Mouse (Mus musculus): ENCODE results near the gene Chrna1. TPM values are rescaled to one million over a fixed set of nuclear protein-coding genes. Genes with fewer than 3 reads are reported as not detected.

Gene Chrna1
- polyA plus RNA-seq, 1 experiment = 0.07 TPM

DNA sequence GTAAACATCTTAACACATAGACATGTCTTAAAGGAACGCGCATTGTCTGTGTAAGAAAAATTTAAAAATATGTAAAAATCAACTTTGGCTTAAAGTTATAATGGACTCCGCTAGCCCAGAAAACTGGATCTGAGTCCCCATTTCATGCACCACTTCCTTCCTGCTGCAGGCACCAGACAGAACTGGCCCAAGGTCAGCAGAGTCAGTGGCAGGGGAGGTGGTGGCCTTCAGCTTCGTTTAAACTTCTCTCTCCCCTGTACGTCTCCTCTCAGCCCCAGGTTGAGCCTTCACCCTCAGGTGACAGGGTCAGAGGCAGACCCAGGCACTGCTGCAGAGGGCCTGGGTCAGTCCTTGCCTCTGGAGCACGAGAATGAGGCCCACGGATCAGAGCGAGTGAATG, 57.2 kb downstream of the Chrna1 start:
- no peak for TF ChIP-seq POLR2A (IDR thresholded peaks at IDR 0.05; ENCODE audit: control insufficient read depth, extremely low read depth, insufficient read depth, low read length, poor library complexity)
- TF ChIP-seq CTCF (IDR thresholded peaks at IDR 0.05; ENCODE audit: borderline replicate concordance, control insufficient read depth, extremely low read depth, insufficient read depth, low read length, poor library complexity) = no peak
- Histone ChIP-seq H3K27me3 (ENCODE audit: control insufficient read depth, insufficient read depth, low read length) (no peaks in the 10 kb centered on the region), H3K4me1 (replicated peaks; ENCODE audit: control insufficient read depth, insufficient read depth, low read length) (no peaks in the 10 kb centered on the region), H3K27ac (ENCODE audit: control insufficient read depth, insufficient read depth, low read length) (no peak overlapping the region), H3K4me3 (ENCODE audit: control insufficient read depth, insufficient read depth, low read length) (no peak overlapping the region), H3K36me3 (ENCODE audit: control insufficient read depth, insufficient read depth, low read length) (no peaks in the 10 kb centered on the region)
- no peak for DNase-seq
- WGBS = 79% methylated on average over 8 of the region's 8 CpGs

DNA sequence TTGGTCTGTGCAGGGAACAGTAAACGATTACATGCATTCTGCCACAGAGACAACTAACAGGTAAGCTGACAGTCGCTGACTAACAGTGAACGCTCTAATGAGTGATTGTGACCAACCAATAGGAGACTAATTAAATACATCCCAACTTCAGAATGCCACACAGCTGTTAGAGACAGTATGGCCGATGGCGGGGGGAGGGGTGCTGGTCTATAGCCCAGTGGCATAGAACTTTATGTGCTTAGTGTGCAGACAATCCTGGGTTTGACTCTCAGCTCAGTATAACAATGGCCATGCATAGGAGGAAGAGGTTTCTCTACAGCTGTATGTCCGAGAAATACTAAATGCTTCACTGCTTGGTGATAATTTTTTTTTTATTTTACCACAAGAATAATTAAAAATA, 57.8 kb downstream of the Chrna1 start:
- Histone ChIP-seq H3K4me1 (replicated peaks; ENCODE audit: control insufficient read depth, insufficient read depth, low read length) (no peaks in the 10 kb centered on the region), H3K27me3 (ENCODE audit: control insufficient read depth, insufficient read depth, low read length) (no peaks in the 10 kb centered on the region), H3K27ac (ENCODE audit: control insufficient read depth, insufficient read depth, low read length) (no peak overlapping the region), H3K4me3 (ENCODE audit: control insufficient read depth, insufficient read depth, low read length) (no peak overlapping the region), H3K36me3 (ENCODE audit: control insufficient read depth, insufficient read depth, low read length) (no peaks in the 10 kb centered on the region)
- DNase-seq = no peak
- TF ChIP-seq POLR2A (IDR thresholded peaks at IDR 0.05; ENCODE audit: control insufficient read depth, extremely low read depth, insufficient read depth, low read length, poor library complexity) (no peak), CTCF (IDR thresholded peaks at IDR 0.05; ENCODE audit: borderline replicate concordance, control insufficient read depth, extremely low read depth, insufficient read depth, low read length, poor library complexity) (no peak)
- 91% methylated on average over 6 of the region's 6 CpGs for WGBS

DNA sequence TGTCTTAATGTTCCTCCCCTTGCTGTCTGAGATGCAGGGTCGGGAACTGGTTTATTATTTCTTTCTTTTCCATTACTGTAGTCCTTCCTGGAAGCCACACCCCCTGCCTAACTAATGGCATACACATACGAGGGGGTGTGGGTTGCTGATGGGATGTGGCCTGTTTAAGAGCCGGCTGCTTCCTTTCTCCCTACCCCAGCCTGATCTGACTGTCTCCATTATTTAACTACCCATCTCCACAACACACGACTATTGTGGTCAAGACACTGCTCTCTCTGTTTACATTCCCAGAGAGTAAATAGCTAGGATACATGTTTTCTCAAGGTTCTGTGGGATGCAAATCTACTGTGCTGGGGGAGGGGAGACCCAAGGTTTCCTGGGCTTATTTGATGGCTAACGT, 58.4 kb downstream of the Chrna1 start:
- WGBS = 49% methylated on average over 5 of the region's 5 CpGs
- no peaks in the 10 kb centered on the region for H3K27me3 ChIP-seq (ENCODE audit: control insufficient read depth, insufficient read depth, low read length)
- DNase-seq = no peak
- H3K36me3 ChIP-seq (ENCODE audit: control insufficient read depth, insufficient read depth, low read length) = no peaks in the 10 kb centered on the region
- no peak overlapping the region for H3K27ac ChIP-seq (ENCODE audit: control insufficient read depth, insufficient read depth, low read length)
- TF ChIP-seq CTCF (IDR thresholded peaks at IDR 0.05; ENCODE audit: borderline replicate concordance, control insufficient read depth, extremely low read depth, insufficient read depth, low read length, poor library complexity) = no peak
- no peak for TF ChIP-seq POLR2A (IDR thresholded peaks at IDR 0.05; ENCODE audit: control insufficient read depth, extremely low read depth, insufficient read depth, low read length, poor library complexity)
- H3K4me3 ChIP-seq (ENCODE audit: control insufficient read depth, insufficient read depth, low read length) = no peak overlapping the region
- no peaks in the 10 kb centered on the region for H3K4me1 ChIP-seq (replicated peaks; ENCODE audit: control insufficient read depth, insufficient read depth, low read length)

DNA sequence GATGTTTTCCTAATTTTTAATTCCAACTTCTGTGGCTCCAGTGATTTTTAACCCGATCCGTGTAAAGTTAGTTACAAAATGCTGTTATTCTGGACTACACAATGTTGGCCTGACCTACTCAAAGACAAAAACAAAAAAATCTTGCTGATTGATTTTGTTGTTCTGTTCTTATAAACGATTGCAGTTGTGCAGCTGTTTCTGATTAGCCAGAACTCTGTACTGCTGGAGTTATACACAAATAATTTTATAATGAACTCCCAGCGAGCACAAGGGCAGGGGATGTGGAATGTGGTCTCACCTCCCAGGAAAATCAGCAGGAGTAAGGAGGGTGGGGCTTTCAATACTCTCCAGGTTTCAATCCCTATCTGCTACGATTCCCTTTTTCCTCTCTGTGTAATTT, 61.2 kb downstream of the Chrna1 start:
- Histone ChIP-seq H3K27me3 (ENCODE audit: control insufficient read depth, insufficient read depth, low read length) (no peaks in the 10 kb centered on the region), H3K4me3 (ENCODE audit: control insufficient read depth, insufficient read depth, low read length) (no peak overlapping the region), H3K4me1 (replicated peaks; ENCODE audit: control insufficient read depth, insufficient read depth, low read length) (peaks cover 4% of the 10 kb centered on the region; the same call in 1 of the 2 replicates), H3K36me3 (ENCODE audit: control insufficient read depth, insufficient read depth, low read length) (no peaks in the 10 kb centered on the region), H3K27ac (ENCODE audit: control insufficient read depth, insufficient read depth, low read length) (no peak overlapping the region)
- TF ChIP-seq POLR2A (IDR thresholded peaks at IDR 0.05; ENCODE audit: control insufficient read depth, extremely low read depth, insufficient read depth, low read length, poor library complexity) (no peak), CTCF (IDR thresholded peaks at IDR 0.05; ENCODE audit: borderline replicate concordance, control insufficient read depth, extremely low read depth, insufficient read depth, low read length, poor library complexity) (no peak)
- 93% methylated on average over 5 of the region's 5 CpGs for WGBS
- DNase-seq = no peak

DNA sequence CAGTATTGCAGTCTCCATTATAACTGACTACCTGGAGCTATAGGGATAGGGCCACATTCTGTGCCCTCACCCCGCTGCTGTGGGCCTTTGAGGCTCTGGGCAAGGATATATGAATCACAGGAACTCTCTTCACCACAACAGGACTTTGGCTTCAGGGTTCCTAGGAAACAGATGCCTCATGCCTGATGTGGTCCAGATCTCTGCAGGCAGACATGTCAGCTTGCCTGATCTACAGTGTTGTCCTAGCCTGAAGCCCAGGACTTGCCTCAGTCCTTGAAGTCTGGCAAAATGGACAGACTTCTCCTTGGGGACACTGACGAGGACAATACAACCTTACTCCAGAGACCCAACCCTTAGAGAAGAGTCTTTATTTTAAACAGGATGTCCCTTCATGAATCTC, 61.8 kb downstream of the Chrna1 start:
- TF ChIP-seq CTCF (IDR thresholded peaks at IDR 0.05; ENCODE audit: borderline replicate concordance, control insufficient read depth, extremely low read depth, insufficient read depth, low read length, poor library complexity) (no peak), POLR2A (IDR thresholded peaks at IDR 0.05; ENCODE audit: control insufficient read depth, extremely low read depth, insufficient read depth, low read length, poor library complexity) (no peak)
- Histone ChIP-seq H3K27me3 (ENCODE audit: control insufficient read depth, insufficient read depth, low read length) (no peaks in the 10 kb centered on the region), H3K36me3 (ENCODE audit: control insufficient read depth, insufficient read depth, low read length) (no peaks in the 10 kb centered on the region), H3K4me3 (ENCODE audit: control insufficient read depth, insufficient read depth, low read length) (no peak overlapping the region), H3K27ac (ENCODE audit: control insufficient read depth, insufficient read depth, low read length) (no peak overlapping the region), H3K4me1 (replicated peaks; ENCODE audit: control insufficient read depth, insufficient read depth, low read length) (peaks cover 4% of the 10 kb centered on the region; the same call in 1 of the 2 replicates)
- WGBS = 93% methylated on average over 2 of the region's 2 CpGs
- DNase-seq = no peak

DNA sequence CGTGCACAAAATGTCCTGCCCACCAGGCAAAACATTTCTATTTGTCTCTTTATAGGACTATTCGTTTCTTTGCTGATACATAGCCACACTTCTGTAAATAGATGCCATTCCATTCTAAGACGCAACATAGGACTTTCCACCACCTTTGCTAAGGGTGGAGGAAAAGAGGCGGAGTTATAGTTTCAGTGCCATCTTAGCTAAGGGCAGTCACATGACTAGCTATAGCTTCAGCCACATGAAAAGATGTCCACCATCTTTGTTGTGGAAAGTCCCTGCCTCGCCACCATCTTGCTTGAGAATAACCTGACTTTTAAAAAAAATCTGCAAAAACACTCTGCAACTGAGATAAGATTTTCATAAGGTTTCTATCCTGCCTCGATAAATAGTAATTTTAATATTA, 66.0 kb downstream of the Chrna1 start:
- 93% methylated on average over 6 of the region's 6 CpGs for WGBS
- H3K27ac ChIP-seq (ENCODE audit: control insufficient read depth, insufficient read depth, low read length) = no peak overlapping the region
- TF ChIP-seq POLR2A (IDR thresholded peaks at IDR 0.05; ENCODE audit: control insufficient read depth, extremely low read depth, insufficient read depth, low read length, poor library complexity) = no peak
- TF ChIP-seq CTCF (IDR thresholded peaks at IDR 0.05; ENCODE audit: borderline replicate concordance, control insufficient read depth, extremely low read depth, insufficient read depth, low read length, poor library complexity) = no peak
- no peaks in the 10 kb centered on the region for H3K36me3 ChIP-seq (ENCODE audit: control insufficient read depth, insufficient read depth, low read length)
- DNase-seq = no peak
- no peak overlapping the region for H3K4me3 ChIP-seq (ENCODE audit: control insufficient read depth, insufficient read depth, low read length)
- H3K4me1 ChIP-seq (replicated peaks; ENCODE audit: control insufficient read depth, insufficient read depth, low read length) = peaks cover 4% of the 10 kb centered on the region; the same call in 1 of the 2 replicates
- no peaks in the 10 kb centered on the region for H3K27me3 ChIP-seq (ENCODE audit: control insufficient read depth, insufficient read depth, low read length)

Other genes starting within 250 kb of the Chrna1 start
- 3.1 and 3.5 TPM in 2 replicates for gene Gpr155, start 193.8 kb downstream of the Chrna1 start, polyA plus RNA-seq (2012; rRNA removed)
- 56.6 and 68.0 TPM in 2 replicates for gene Wipf1, start 50.6 kb downstream of the Chrna1 start, polyA plus RNA-seq (2012; rRNA removed)
- 1.7 and 3.1 TPM in 2 replicates for gene Chn1, start 195.0 kb upstream of the Chrna1 start, polyA plus RNA-seq (2012; rRNA removed)